Mouse (Mus musculus) inflammation-experienced regulatory T-cells, adult 6 months (primary cell): ENCODE data around the gene Zkscan8. TPM values are rescaled to one million over a fixed set of nuclear protein-coding genes. Genes with fewer than 3 reads are reported as not detected.
"Not testable (repeated sequence)": the region's sequence is repeated elsewhere in the genome, so short reads cannot be mapped to it uniquely, and the experiment has no call there.

ENCODE experiments used
- ATAC-seq: one replicate; pipeline ENCODE4 v1.8.0; 2017
- polyA plus RNA-seq, 3 experiments: library from polyadenylated mRNA; unstranded; fragments of 100-300 nt; shearing (Covaris generic); gene quantifications; one replicate each; pipeline ENCODE4 v1.2.1; 2017

Gene Zkscan8
- 1 to 10 TPM; 5.8 to 8.7 (median 5.9) TPM for polyA plus RNA-seq

- peak; percentile 99 for ATAC-seq
Measured at GRCm38 (mm10) chr13:21530781-21531201, at the start of gene Zkscan8. Zkscan8 (minus strand) TSS chr13:21531120.

GRCm38 (mm10) chr13:21559793-21560192, 28.9 kb upstream of the Zkscan8 start, which contains the start of gene Olfr1535:
Olfr1535 (minus strand) TSS chr13:21559893.
- ATAC-seq: no peak

GRCm38 (mm10) chr13:21550416-21551110, 19.6 kb upstream of the Zkscan8 start:
- ATAC-seq: no peak

- ATAC-seq: no peak
Measured at GRCm38 (mm10) chr13:21549487-21549886, 18.6 kb upstream of the Zkscan8 start.

GRCm38 (mm10) chr13:21542708-21543107, 11.8 kb upstream of the Zkscan8 start, which contains the start of gene Olfr1366:
Olfr1366 (minus strand) TSS chr13:21542808.
- no peak for ATAC-seq

GRCm38 (mm10) chr13:21530136-21530535, 784 bp downstream of the Zkscan8 start:
- ATAC-seq: no peak

GRCm38 (mm10) chr13:21506221-21506649, 24.7 kb downstream of the Zkscan8 start:
- ATAC-seq: peak; percentile 98

GRCm38 (mm10) chr13:21502296-21502695, 28.6 kb downstream of the Zkscan8 start:
- no peak for ATAC-seq

GRCm38 (mm10) chr13:21501182-21501581, 29.7 kb downstream of the Zkscan8 start, which contains the start of gene Gm11273:
Gm11273 (minus strand) TSS chr13:21501418.
- ATAC-seq: not testable (repeated sequence)

GRCm38 (mm10) chr13:21495080-21495479, 35.8 kb downstream of the Zkscan8 start, which contains the start of gene AK157302:
AK157302 (plus strand) TSS chr13:21495223.
- ATAC-seq: no peak

GRCm38 (mm10) chr13:21492847-21493246, 38.1 kb downstream of the Zkscan8 start:
- no peak for ATAC-seq

GRCm38 (mm10) chr13:21486881-21487280, 44.0 kb downstream of the Zkscan8 start:
- ATAC-seq: no peak

GRCm38 (mm10) chr13:21478759-21479670, 51.9 kb downstream of the Zkscan8 start, which contains the start of the genes Zkscan4 and Gm10065:
Zkscan4 (plus strand) TSS chr13:21478907.
Gm10065 (minus strand) TSS chr13:21479441.
- ATAC-seq: not testable (repeated sequence)

GRCm38 (mm10) chr13:21472427-21472826, 58.5 kb downstream of the Zkscan8 start:
- no peak for ATAC-seq

- no peak for ATAC-seq
Measured at GRCm38 (mm10) chr13:21469097-21469496, 61.8 kb downstream of the Zkscan8 start.

GRCm38 (mm10) chr13:21468061-21469019, 62.6 kb downstream of the Zkscan8 start, which contains the start of gene Nkapl:
Nkapl (minus strand) TSS chr13:21468509.
- ATAC-seq: peak; percentile 83

GRCm38 (mm10) chr13:21467336-21467735, 63.6 kb downstream of the Zkscan8 start:
- ATAC-seq: no peak
